In genomic region chr12:116908668-116909067, GRCm38 (mm10) we compare ENCODE assay signal across 9 mouse cellular contexts.
DNase-seq lines count a peak whose midpoint lies in the region; ATAC-seq and TF ChIP-seq lines count a peak whose summit lies in the region.
"Had no signal": no experiment of that assay in that cellular context is flagged by ENCODE, and none has a peak within 500 bp of the region (broad histone marks: within the 10 kb centered on the region; RNA-seq: fewer than 3 reads in every experiment).

No protein-coding gene starts in this region.

- ATAC-seq in hindbrain, embryonic 13.5 days (ENCODE audit: low FRiP score): peak; percentile 76
- peak; percentile 64; the same call in 1 of the 2 replicates for ATAC-seq in midbrain, embryonic 14.5 days (ENCODE audit: low FRiP score, low TSS enrichment)
- ATAC-seq: Patski had no signal

- H3K4me2 ChIP-seq in hindbrain, embryonic 13.5 days: no peak overlapping the region
- H3K4me2 ChIP-seq in midbrain, embryonic 14.5 days (ENCODE audit: low read length): no peak overlapping the region

- 30% methylated on average over 2 of the region's 2 CpGs for WGBS in hindbrain, embryonic 13.5 days
- WGBS in midbrain, embryonic 14.5 days: 9% methylated on average over 2 of the region's 2 CpGs

- no peaks in the 10 kb centered on the region for H3K36me3 ChIP-seq in hindbrain, embryonic 13.5 days
- H3K36me3 ChIP-seq in midbrain, embryonic 14.5 days (ENCODE audit: control insufficient read depth, insufficient read depth, low read length): no peaks in the 10 kb centered on the region

- H3K9ac ChIP-seq in hindbrain, embryonic 13.5 days: no peak overlapping the region
- H3K9ac ChIP-seq in midbrain, embryonic 14.5 days (replicated peaks; ENCODE audit: low read length): no peak overlapping the region

- peak in 1 of 2 experiments; percentile 52 for DNase-seq in layer of hippocampus, adult 2 months (ENCODE audit: low spot score in 2 of 2)
- no peak for DNase-seq in layer of hippocampus, postnatal 14 days (ENCODE audit: low spot score in 2 of 2)
- DNase-seq in midbrain, embryonic 14.5 days: peak; percentile 86
- peak; percentile 70 for DNase-seq in telencephalon, adult 2 months (ENCODE audit: low read depth, low spot score)
- no peak for DNase-seq in kidney, adult 18-20 months
- DNase-seq in urinary bladder, postnatal 10 days (ENCODE audit: low spot score): no peak
- no peak for DNase-seq in ovary, postnatal 10 days (ENCODE audit: low spot score)

- no peaks in the 10 kb centered on the region for H3K9me3 ChIP-seq in hindbrain, embryonic 13.5 days
- no peaks in the 10 kb centered on the region for H3K9me3 ChIP-seq in midbrain, embryonic 14.5 days (ENCODE audit: control insufficient read depth, low read length)

- TF ChIP-seq CTCF in layer of hippocampus, adult 2 months (conservative IDR thresholded peaks at IDR 0.05): no peak

- peak overlapping the region; percentile 74 for H3K27ac ChIP-seq in layer of hippocampus, adult 2 months
- peak overlapping the region; percentile 80 for H3K27ac ChIP-seq in hindbrain, embryonic 13.5 days
- peak overlapping the region; percentile 77 for H3K27ac ChIP-seq in midbrain, embryonic 14.5 days (replicated peaks; ENCODE audit: low read depth, low read length)

- H3K4me3 ChIP-seq in layer of hippocampus, adult 2 months: no peak overlapping the region
- H3K4me3 ChIP-seq in hindbrain, embryonic 13.5 days: no peak overlapping the region
- H3K4me3 ChIP-seq in midbrain, embryonic 14.5 days (replicated peaks; ENCODE audit: low read depth, low read length): no peak overlapping the region

- H3K4me1 ChIP-seq in hindbrain, embryonic 13.5 days (replicated peaks): peaks cover 26% of the 10 kb centered on the region
- H3K4me1 ChIP-seq in midbrain, embryonic 14.5 days (ENCODE audit: control insufficient read depth, insufficient read depth, low read length): peaks cover 28% of the 10 kb centered on the region

- H3K27me3 ChIP-seq in hindbrain, embryonic 13.5 days: no peaks in the 10 kb centered on the region
- no peaks in the 10 kb centered on the region for H3K27me3 ChIP-seq in midbrain, embryonic 14.5 days (ENCODE audit: control insufficient read depth, insufficient read depth, low read length)
- H3K27me3 ChIP-seq: Patski had no signal

Comparison
In these comparisons a context has a peak if more than half of its experiments do, and no peak if none do; other contexts are left out.
1. DNase-seq: peak in midbrain, embryonic 14.5 days (single experiment) and telencephalon, adult 2 months (single experiment); none in layer of hippocampus, postnatal 14 days (0 of 2), kidney, adult 18-20 months (single experiment), urinary bladder, postnatal 10 days (single experiment) and ovary, postnatal 10 days (single experiment).
2. Peak in every context shown above with its lines, with median percentiles within 50 percentile points of each other: H3K27ac ChIP-seq.